Mouse (Mus musculus) forebrain, embryonic 15.5 days (tissue): ENCODE data around the gene Crhr1. TPM values are rescaled to one million over a fixed set of nuclear protein-coding genes. Genes with fewer than 3 reads are reported as not detected.
"Not testable (repeated sequence)": the region's sequence is repeated elsewhere in the genome, so short reads cannot be mapped to it uniquely, and the experiment has no call there.

Experiments
- ATAC-seq: fragments of 200-750 bp; cut with Nextera tagmentation; replicated peaks from 2 replicates; pipeline ENCODE4 v1.8.0; 2017; ENCODE audit warnings: mild to moderate bottlenecking, moderate TSS enrichment, moderate library complexity
- H3K27ac ChIP-seq: fragments of 300-500 bp; sonication (generic); replicated peaks from 2 replicates; pipeline ENCODE4 v1.5.1; 2015; ENCODE audit warnings: mild to moderate bottlenecking, inconsistent platforms
- H3K27me3 ChIP-seq: fragments of 300-500 bp; sonication (generic); 2 replicates; pipeline ENCODE4 v1.6.1; 2015; ENCODE audit warnings: inconsistent platforms
- H3K36me3 ChIP-seq: fragments of 300-500 bp; sonication (generic); 2 replicates; pipeline ENCODE4 v1.6.1; 2015; ENCODE audit warnings: mild to moderate bottlenecking, inconsistent platforms
- H3K4me1 ChIP-seq: fragments of 300-500 bp; sonication (generic); 2 replicates; pipeline ENCODE4 v1.6.1; 2015; ENCODE audit warnings: inconsistent platforms
- H3K4me2 ChIP-seq: fragments of 300-500 bp; sonication (generic); replicated peaks from 2 replicates; pipeline ENCODE4 v1.6.1; 2015; ENCODE audit warnings: mild to moderate bottlenecking, inconsistent platforms
- H3K4me3 ChIP-seq: fragments of 300-500 bp; sonication (generic); 2 replicates; pipeline ENCODE4 v1.5.1; 2015; ENCODE audit warnings: mild to moderate bottlenecking, inconsistent platforms
- H3K9ac ChIP-seq: fragments of 300-500 bp; sonication (generic); replicated peaks from 2 replicates; pipeline ENCODE4 v1.6.1; 2015; ENCODE audit warnings: mild to moderate bottlenecking, inconsistent platforms
- H3K9me3 ChIP-seq: fragments of 300-500 bp; sonication (generic); 2 replicates; pipeline ENCODE4 v1.6.1; 2016; ENCODE audit warnings: inconsistent platforms
- WGBS: fragments of 180-500 bp; shearing (Covaris S2); methylation state at CpG from one replicate; pipeline ENCODE4 v1.1.7; 2015; ENCODE audit warnings: mixed read lengths; 5-methylcytosine and 5-hydroxymethylcytosine counted together
- polyA plus RNA-seq: library from polyadenylated mRNA; unstranded; fragments of >200 nt; fragmentation: Nextera tagmentation; extraction: Ambion mirVana; gene quantifications from 2 replicates; pipeline ENCODE4 v1.2.1, GENCODE M21; 2015

Crhr1 gene
- polyA plus RNA-seq, 1 experiment from 2014 or later, result 4.2 TPM

GRCm38 (mm10) chr11:104206573-104206972 is 73.9 kb downstream of the Crhr1 start:
- no peaks in the 10 kb centered on the region for H3K27me3 ChIP-seq
- WGBS, result 83% methylated on average over 4 of the region's 4 CpGs

GRCm38 (mm10) chr11:104209041-104209440 is 76.4 kb downstream of the Crhr1 start:
- Histone ChIP-seq H3K27ac (no peak overlapping the region), H3K27me3 (no peaks in the 10 kb centered on the region), H3K36me3 (no peaks in the 10 kb centered on the region), H3K4me3 (no peak overlapping the region), H3K4me2 (no peak overlapping the region), H3K9ac (no peak overlapping the region), H3K9me3 (no peaks in the 10 kb centered on the region), H3K4me1 (no peaks in the 10 kb centered on the region)
- no peak for ATAC-seq
- 81% methylated on average over 3 of the region's 3 CpGs for WGBS

More at GRCm38 (mm10) chr11:104206573-104206972, 73.9 kb downstream of the Crhr1 start:
- no peak overlapping the region for H3K9ac ChIP-seq
- H3K4me2 ChIP-seq, result no peak overlapping the region
- H3K4me3 ChIP-seq, result no peak overlapping the region
- H3K27ac ChIP-seq, result no peak overlapping the region
- H3K36me3 ChIP-seq, result no peaks in the 10 kb centered on the region
- H3K4me1 ChIP-seq, result no peaks in the 10 kb centered on the region
- H3K9me3 ChIP-seq, result 0 out of 2 replicates have a peak, but pooled peaks cover 6% of the 10 kb centered on the region
- ATAC-seq, result no peak

- Histone ChIP-seq H3K9ac (no peak overlapping the region), H3K4me2 (no peak overlapping the region)
Observed at GRCm38 (mm10) chr11:104211251-104211650, 78.6 kb downstream of the Crhr1 start.

GRCm38 (mm10) chr11:104214128-104214527 is 81.5 kb downstream of the Crhr1 start:
- not testable (repeated sequence) for H3K9ac ChIP-seq, H3K4me1 ChIP-seq, H3K4me2 ChIP-seq, H3K27me3 ChIP-seq, ATAC-seq, H3K4me3 ChIP-seq, H3K27ac ChIP-seq, H3K36me3 ChIP-seq, H3K9me3 ChIP-seq
- WGBS, result 100% methylated on average over 5 of the region's 5 CpGs

More at GRCm38 (mm10) chr11:104211251-104211650, 78.6 kb downstream of the Crhr1 start:
- WGBS, result 75% methylated on average over 6 of the region's 6 CpGs
- H3K9me3 ChIP-seq, result no peaks in the 10 kb centered on the region
- H3K4me3 ChIP-seq, result no peak overlapping the region
- H3K27ac ChIP-seq, result no peak overlapping the region
- no peaks in the 10 kb centered on the region for H3K27me3 ChIP-seq
- no peaks in the 10 kb centered on the region for H3K36me3 ChIP-seq
- no peaks in the 10 kb centered on the region for H3K4me1 ChIP-seq
- ATAC-seq, result no peak

- H3K36me3 ChIP-seq, result no peaks in the 10 kb centered on the region
- no peak overlapping the region for H3K4me3 ChIP-seq
- H3K27me3 ChIP-seq, result no peaks in the 10 kb centered on the region
- no peaks in the 10 kb centered on the region for H3K9me3 ChIP-seq
- H3K4me1 ChIP-seq, result no peaks in the 10 kb centered on the region; the same call in 1 of the 2 replicates
- 44% methylated on average over 3 of the region's 3 CpGs for WGBS
- no peak overlapping the region for H3K9ac ChIP-seq
- H3K4me2 ChIP-seq, result no peak overlapping the region
- ATAC-seq, result no peak
- H3K27ac ChIP-seq, result no peak overlapping the region
Observed at GRCm38 (mm10) chr11:104218075-104218474, 85.4 kb downstream of the Crhr1 start.

- no peaks in the 10 kb centered on the region for H3K9me3 ChIP-seq
- ATAC-seq, result no peak
- 80% methylated on average over 4 of the region's 4 CpGs for WGBS
Observed at GRCm38 (mm10) chr11:104220291-104220690, 87.6 kb downstream of the Crhr1 start.

GRCm38 (mm10) chr11:104221751-104222150 is 89.1 kb downstream of the Crhr1 start:
- no peaks in the 10 kb centered on the region for H3K36me3 ChIP-seq
- H3K4me3 ChIP-seq, result no peak overlapping the region
- no peak for ATAC-seq
- no peaks in the 10 kb centered on the region; the same call in 1 of the 2 replicates for H3K4me1 ChIP-seq
- 80% methylated on average over 5 of the region's 5 CpGs for WGBS
- H3K9me3 ChIP-seq, result no peaks in the 10 kb centered on the region
- H3K27me3 ChIP-seq, result no peaks in the 10 kb centered on the region
- H3K27ac ChIP-seq, result no peak overlapping the region
- H3K9ac ChIP-seq, result no peak overlapping the region
- H3K4me2 ChIP-seq, result no peak overlapping the region

More at GRCm38 (mm10) chr11:104220291-104220690, 87.6 kb downstream of the Crhr1 start:
- H3K36me3 ChIP-seq, result no peaks in the 10 kb centered on the region
- H3K4me1 ChIP-seq, result no peaks in the 10 kb centered on the region; the same call in 1 of the 2 replicates
- H3K9ac ChIP-seq, result no peak overlapping the region
- no peak overlapping the region for H3K4me3 ChIP-seq
- H3K27me3 ChIP-seq, result no peaks in the 10 kb centered on the region
- H3K27ac ChIP-seq, result no peak overlapping the region
- no peak overlapping the region for H3K4me2 ChIP-seq

GRCm38 (mm10) chr11:104223301-104223700 is 90.6 kb downstream of the Crhr1 start:
- Histone ChIP-seq H3K9me3 (no peaks in the 10 kb centered on the region), H3K4me3 (no peak overlapping the region), H3K36me3 (no peaks in the 10 kb centered on the region), H3K27me3 (no peaks in the 10 kb centered on the region), H3K4me1 (no peaks in the 10 kb centered on the region), H3K27ac (no peak overlapping the region), H3K9ac (no peak overlapping the region), H3K4me2 (no peak overlapping the region)
- ATAC-seq, result no peak
- WGBS, result 90% methylated on average over 9 of the region's 9 CpGs

Other genes starting within 250 kb of the Crhr1 start
- gene Nsf, start 178.8 kb upstream of the Crhr1 start, polyA plus RNA-seq, result 94.5 and 94.7 TPM in 2 replicates
- gene Arf2, start 166.1 kb upstream of the Crhr1 start, polyA plus RNA-seq, result 163 and 175 TPM in 2 replicates
- not detected in 2 replicates for gene Sppl2c, start 53.5 kb downstream of the Crhr1 start, polyA plus RNA-seq
- 672 and 718 TPM in 2 replicates for gene Mapt, start 98.5 kb downstream of the Crhr1 start, polyA plus RNA-seq